Mouse (Mus musculus): ENCODE measurements around the gene Duoxa1.
"Not testable (repeated sequence)": the region's sequence is repeated elsewhere in the genome, so short reads cannot be mapped to it uniquely, and the experiment has no call there.

Duoxa1 gene

DNA sequence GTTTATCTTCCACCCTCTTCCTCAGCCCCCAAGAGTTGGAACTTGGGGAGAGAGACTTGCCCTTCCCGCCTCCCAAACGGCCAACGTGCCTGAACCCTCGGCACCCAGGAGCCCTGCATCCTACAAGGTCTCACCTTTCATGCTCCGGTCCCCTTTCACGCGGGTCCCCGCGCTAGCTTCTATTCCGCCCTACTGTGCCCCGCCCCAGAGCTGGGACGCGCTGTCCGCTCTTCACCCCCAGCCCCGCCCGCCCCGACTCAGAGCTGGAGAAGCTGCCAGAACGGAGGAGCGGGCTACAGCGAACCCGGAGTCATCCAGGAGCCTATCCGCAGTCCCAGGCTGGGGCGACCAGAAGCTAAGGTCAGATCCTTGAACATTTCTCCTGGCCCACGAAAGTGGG, at the start of gene Duoxa1:
TSS of gene Duoxa1 (minus strand) at position 195 of the 400 bp plus-strand sequence.
- no peak for DNase-seq (ENCODE audit: low spot score in 2 of 2)

DNA sequence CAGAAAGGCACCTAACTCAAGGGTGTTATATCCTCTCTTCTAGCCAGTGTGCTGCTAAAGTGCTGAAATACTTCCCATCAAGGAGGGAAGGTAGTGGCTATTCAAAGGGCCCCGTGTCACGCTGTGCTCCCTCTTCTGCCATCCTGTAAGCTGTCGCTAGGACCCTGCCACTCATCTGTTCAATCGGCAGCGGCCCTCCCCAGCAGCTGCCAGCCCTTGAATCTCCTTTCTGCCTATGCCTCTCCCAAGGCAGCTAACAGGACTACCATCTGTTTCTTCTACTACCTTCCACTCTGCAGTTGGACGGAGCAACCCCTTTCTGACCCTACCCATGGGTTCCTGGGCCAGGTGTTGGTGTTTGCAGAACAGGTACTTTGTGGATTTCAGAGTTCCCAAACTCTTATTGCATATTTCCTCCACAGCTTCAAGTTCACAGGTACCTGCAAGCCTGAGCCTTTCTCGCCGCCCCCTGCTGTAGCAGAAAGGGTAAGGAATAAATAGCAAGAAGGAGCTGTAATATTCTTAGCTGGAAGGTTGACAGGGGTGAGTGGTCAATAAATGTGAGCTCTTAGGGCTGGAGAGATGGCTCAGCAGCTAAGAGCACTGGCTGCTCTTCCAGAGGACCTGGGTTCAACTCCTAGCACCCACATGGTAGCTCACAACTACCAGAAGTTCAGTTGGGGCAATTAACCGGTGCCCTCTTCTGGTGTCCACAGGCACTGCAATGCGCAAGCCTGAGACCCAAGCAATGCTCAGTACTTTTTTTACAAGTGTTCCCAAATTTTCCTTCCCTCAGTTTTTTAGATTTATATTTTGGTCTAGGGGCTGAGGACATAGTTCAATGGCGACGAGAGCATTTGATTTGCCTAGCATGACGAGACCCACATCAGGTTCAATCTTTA, 49.3 kb upstream of the Duoxa1 start:
- no peak for DNase-seq (ENCODE audit: low spot score in 2 of 2)

DNA sequence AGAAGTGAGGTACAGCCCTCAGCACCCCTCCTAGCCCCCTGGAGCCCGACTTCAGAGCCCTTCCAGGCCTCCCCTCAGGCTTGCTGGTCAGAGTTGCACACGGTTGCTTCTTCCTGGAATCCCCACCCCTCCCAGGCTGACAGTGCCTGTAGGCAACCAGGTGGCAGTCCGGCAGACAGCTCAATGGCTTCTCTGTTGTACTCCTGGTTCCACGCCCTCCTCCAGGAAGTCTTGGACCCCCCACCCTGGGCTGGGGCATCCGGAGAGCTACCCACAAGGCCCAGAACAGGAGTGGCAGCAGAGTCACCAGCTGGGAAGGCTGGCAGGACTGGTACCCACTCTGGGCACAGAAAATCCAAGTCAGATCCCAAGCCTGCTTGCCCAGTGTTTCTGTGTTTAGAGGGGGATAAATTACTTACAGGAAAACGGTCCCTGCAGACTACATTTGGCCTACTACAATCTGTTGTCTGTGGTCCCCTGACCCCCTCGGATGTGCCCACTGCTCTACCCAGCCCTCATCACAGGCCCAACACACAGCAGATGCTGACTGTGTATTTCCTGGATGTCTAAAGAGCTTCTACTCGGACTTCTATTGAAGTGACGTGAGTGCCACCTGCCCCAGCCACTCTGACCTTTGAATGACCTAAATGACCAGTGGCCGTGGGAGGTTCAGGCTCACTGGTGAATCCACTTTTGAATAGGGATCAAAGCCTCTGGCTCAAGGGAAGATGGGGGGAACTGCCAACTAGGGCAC, 48.5 kb upstream of the Duoxa1 start:
- DNase-seq (ENCODE audit: low spot score in 2 of 2), result no peak

DNA sequence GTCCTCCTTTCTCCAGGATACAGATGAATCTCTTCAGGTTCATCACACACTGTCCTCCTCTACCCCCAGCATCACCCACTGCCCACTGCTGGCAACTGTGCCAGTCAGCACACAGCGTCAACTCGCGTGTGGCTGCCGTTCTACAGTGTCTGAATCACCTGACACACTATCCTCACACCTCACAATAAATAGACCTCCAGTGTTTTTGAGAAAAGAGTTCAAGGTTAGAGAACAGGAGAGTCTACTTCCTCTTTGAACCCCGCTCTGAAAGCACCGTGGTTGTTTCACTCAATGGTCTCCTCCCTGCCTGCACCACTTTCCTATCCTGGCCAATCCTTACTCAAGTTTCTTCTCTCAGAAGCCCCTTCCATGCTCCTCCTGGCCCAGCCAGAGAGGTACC, 47.7 kb upstream of the Duoxa1 start:
- no peak for DNase-seq (ENCODE audit: low spot score in 2 of 2)

DNA sequence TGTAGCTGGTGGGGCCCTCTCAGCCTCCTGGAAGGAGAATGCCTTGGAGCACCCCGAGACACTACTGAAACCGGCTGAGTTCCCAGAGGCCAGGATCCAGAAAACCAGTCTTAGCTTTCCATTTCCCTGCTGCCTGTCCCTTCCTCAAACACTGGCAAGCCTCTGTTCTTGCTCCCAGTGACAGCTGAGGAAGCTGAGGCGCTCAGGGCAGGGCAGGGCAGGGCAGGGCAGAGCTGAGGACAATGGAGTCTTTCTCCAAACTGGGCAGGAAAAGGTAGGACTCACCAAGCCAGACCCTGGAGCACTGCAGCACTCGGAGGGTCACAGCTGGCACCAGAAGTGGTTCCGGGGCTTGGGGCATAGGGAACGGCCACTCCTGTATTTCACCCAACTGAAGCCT, 46.8 kb upstream of the Duoxa1 start:
- no peak for DNase-seq (ENCODE audit: low spot score in 2 of 2)

DNA sequence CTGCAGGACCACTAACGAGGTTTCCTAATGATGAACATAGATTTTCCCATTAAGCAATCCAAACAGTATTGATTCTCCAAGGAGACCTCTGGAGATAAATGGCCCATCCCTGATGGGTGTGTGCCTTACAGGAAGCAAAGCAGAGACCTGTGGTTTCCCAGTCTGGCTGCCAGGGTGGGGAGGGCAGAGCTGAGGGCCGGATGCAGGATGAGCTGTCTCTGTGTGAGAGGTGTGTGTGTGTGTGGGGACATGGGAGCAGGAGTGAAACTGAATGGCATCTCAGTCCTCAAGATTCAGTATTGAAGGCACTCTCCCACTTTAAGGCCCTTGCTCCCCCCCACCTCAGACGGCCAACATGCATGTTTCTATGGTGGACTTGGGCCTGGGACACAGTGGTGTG, 42.7 kb upstream of the Duoxa1 start:
- no peak for DNase-seq (ENCODE audit: low spot score in 2 of 2)

DNA sequence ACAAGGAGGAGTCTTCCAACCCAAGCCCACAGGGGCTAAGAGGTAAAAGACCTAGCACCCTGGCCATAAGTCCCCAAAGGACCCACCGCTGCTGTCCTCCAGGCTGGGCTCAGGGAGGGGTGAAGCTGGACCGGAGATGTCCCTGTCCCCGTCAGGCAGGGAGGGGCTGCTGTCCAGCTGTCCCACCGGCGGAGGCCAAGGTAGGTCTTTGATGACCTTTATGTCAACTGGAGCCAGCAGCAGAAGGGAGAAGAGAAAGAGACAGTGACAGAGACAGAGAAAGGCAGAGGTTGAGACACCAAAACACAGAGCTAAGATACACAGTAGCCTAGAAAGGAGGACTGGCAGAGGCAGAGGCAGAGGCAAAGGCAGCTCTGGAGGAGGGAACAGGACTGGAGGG, 41.9 kb upstream of the Duoxa1 start:
- no peak for DNase-seq (ENCODE audit: low spot score in 2 of 2)

DNA sequence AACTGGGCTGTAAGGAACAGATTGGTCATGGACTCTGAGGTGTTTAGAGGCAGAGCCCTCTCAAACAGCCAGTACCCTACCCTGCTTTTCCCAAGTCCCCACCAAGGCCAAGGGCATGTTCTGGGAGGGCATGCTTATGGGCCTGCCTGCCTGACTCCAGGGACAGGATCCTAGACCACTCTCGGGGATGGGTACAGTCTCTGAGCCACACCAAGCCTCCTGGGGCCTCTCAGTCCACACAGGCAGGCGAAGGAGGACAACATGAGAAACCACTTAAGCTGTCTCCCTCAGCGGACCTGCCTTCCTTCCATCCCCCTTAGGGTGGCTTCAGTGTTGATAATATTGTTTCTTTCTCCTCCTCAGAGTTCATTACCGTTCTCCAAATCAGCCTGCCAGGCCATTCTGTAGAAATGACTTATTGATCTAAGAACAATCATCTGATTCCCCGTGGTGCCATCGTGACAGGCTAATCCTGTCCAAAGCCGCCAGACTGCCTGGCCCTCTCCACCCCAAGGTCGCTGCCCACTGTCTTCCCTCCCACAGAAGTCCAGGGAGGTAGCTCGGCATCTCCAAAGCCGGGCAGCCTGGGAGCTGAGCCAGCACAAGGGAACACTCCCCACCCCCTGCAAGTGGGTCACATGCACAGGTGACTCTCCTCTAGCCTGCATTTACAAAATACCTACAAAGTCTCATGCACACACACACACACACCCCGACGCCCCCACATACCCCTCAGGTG, 40.8 kb upstream of the Duoxa1 start:
- DNase-seq (ENCODE audit: low spot score in 2 of 2), result no peak

DNA sequence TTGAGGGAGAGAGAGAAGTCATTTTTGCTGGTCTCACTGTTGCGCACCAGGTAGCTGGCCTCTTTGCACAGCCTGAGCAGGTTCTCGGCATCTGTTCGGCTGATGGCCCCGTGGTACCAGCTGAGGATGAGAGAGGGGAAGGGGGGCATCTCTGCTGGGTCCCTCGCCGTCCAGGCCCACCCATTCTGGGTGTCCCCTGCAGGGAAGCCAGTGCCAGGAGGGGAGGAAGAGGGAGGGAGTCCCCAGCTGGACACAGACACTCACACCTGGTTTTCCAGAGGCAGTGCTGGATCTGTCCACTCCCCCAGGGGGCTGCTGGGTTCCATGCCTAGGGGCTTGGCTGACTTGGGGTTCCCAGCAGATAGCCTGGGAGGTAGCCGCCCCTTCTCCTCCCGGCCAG, 40.2 kb upstream of the Duoxa1 start:
- DNase-seq (ENCODE audit: low spot score in 2 of 2), result no peak

DNA sequence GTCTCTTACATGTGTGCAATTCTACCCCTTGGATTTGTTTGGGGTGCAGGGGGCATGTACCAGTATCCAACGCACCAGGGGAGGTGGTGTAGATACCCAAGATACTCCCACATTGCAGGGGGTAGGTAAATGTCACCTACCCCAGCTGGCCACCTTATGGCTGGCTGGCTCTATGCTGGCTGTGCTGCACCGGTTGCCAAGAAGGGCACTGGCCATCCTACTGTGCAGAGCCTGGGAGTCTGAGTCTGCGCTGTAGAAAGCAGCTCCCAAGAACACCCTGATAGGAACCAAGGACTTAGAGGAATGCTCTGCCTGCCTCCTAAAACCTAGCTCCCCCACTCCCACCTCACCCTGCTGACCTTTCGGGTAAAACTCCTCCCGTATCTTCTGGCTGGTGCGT, 39.5 kb upstream of the Duoxa1 start:
- DNase-seq (ENCODE audit: low spot score in 2 of 2), result no peak

DNA sequence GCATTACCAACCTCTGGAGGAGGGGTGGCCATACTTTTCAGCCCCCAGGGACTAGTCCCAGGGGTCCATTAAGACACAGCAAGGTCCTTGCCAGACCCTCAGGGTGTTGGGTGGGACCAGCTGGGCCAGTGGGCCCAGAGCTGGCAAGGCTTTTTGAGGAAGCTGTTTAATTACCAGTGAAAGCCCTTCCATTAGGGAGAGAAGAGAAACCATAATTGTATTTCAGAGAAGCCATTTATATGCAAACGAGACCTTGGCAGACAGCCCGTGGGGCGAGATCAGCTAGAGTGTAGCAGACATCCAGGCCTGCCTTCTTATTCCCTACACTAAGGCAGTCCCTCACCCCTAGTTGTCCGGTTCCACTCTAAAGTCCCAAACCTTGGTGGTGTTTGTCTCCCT, 38.4 kb upstream of the Duoxa1 start:
- peak in 1 of 2 experiments; percentile 44 for DNase-seq (ENCODE audit: low spot score in 2 of 2)

DNA sequence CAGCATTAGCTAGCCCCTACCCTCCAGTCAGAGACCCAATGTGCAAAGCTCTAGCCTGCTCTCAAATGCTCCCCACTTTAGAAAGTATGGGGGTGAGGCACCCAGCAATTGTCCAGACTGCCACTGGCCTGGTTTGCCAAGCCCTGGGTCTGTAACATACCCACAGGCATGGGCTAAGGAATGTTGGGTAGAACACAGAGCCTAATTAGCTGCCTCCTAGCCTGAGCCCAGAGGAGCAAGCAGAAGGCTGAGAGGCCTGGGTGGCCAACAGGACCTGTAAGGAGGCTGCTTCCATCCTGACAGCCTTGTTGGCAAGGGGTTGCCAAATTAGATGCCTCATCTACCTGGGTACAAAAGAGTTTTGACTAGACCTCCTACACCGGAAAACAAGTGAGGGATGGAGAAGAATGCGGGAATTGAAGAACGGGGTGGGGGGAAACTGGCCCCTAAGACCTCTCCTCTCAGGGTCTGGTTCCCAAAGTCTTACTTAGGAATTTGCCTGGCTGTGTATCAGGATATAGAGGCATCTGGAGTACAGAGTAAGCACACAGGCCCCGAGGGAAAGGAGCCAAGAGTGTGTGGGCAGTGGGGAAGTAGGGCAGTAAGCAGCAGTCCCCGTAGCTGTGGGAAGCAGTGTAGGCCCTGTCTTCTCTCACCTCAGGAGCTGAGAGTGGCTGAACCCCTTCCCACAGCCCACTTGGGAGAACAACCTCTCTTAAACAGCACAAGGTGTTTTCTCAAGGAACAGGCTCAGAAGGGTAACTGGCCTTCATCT, 37.8 kb upstream of the Duoxa1 start:
- peak; percentile 72 to 80 for DNase-seq (ENCODE audit: low spot score in 2 of 2)

DNA sequence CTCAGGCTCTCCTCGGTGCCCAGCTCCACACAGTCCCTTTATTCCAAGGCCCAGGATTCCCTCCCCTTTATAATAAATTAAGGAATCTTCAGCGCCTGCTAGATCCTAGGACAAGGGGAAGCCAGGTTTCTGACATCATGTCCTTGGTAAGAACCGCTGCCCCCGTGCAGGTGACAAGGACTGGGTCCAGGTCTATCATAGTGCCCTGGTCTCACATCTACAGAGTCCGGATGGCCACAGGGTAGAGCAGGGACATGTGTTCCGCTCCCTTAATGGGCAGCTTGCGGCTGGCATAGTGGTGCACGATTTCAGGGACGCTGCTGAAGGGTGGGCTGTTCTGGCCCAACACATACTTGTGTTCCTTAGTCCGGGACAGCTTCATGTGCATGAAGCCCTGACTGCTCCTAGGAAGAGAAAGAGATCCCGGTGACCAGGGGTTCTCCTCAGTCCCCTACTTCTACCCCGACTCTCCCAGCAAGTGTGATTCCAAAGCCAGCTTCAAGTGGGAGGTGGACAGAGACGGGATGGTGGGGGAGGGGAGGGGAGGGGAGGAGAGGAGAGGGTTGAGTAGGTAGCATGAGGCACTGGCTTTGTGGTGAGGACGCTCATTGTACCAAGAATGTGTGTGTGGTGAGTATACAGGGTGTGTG, 35.7 kb upstream of the Duoxa1 start:
- DNase-seq (ENCODE audit: low spot score in 2 of 2), result no peak

DNA sequence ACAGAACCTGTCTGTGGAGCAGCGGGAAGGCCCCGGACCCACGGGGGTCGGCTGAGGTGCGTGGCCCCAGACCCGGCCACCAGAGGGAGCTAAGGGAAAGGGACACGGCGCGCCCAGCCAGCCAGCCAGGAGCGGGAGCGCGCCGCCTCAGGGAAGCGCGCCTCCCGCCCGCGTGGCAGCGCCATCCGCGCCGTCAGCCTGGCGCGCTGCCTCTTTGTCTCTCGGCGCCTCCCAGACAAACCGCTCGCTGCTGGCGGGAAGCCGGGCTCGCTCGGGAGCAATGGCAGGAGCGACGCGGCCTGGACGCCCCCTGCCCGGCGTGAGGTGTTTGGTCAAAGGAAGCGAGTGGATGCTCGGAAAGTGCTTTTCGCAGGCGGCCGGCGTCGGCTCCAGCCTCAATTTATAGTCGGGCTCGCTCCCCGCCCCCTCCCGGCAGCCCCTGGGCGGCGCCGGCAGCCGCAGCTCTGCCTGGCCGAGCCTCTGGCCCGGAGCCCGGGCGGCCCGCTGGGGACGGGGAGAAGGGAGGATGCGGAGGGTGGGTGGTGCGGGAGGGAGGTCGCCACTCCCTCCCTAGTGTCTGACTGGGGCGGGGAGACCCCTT, 35.1 kb upstream of the Duoxa1 start:
- peak; percentile 79 to 85 for DNase-seq (ENCODE audit: low spot score in 2 of 2)

DNA sequence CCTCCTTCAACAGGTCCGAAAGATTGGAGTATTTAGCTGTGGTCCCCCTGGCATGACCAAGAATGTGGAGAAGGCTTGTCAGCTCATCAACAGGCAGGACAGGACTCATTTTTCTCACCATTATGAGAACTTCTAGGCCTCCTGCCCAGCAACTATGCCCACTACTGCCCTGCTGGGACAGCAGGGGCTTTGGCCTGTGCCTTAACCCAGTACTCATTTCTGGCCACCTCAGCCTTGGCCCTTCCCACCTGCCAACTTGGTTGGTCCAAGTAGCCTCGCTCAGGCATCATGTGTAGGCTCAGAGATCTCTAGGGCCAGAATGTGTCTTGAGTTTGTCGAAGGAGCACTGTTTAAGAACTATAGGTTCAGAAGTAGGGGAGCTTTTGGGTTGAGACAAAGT, 33.7 kb upstream of the Duoxa1 start:
- no peak for DNase-seq (ENCODE audit: low spot score in 2 of 2)

DNA sequence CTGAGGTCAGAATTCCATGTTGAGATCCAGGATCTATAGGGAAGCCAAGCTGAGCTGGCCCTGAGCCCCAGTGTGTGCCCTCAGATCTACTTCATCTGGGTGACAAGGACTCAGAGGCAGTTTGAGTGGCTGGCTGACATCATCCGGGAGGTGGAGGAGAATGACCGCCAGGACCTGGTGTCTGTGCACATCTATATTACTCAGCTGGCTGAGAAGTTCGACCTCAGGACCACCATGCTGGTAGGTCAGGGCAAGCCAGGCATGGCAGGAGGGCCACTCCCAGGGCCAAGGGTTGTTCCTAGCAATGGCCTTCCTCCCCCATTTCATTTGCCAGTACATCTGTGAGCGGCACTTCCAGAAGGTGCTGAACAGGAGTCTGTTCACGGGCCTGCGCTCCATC, 32.6 kb upstream of the Duoxa1 start:
- not testable (repeated sequence) for DNase-seq (ENCODE audit: low spot score in 2 of 2)

DNA sequence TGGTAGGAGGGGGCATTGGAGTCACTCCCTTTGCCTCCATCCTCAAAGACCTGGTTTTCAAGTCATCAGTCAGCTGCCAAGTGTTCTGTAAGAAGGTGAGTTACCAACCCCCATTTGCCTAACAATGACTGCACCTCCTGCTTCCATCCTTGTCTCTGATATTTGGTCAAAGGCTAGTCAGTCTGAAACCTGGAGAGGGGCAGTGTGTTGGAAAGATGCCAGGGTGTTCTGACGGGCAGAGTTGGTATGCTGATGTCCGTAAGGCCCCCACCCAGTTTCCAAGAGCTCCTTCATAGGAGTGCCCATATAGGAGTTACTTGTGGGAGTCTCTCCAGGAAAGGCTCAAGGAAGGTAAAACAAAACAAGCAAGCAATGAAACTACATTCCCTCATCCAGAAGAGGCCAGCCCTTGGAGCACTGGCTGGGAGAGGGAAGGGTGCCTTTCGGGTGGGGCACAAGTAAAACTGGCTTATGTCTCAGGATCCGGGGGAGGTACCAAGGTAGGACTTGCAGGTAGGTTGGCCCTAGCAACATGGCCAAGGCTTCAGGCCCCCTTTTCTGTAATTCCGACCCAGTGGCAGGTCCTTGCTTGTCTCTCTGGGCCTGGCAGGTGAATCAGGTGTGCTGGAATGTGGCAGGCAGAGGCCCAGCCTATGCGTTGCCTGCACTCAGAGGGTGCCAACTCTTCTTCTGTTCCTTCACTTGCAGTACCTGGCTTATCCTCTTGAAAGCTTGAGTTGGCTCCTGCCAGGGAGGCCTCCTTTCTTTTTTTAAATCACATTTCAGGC, 31.8 kb upstream of the Duoxa1 start:
- no peak for DNase-seq (ENCODE audit: low spot score in 2 of 2)

DNA sequence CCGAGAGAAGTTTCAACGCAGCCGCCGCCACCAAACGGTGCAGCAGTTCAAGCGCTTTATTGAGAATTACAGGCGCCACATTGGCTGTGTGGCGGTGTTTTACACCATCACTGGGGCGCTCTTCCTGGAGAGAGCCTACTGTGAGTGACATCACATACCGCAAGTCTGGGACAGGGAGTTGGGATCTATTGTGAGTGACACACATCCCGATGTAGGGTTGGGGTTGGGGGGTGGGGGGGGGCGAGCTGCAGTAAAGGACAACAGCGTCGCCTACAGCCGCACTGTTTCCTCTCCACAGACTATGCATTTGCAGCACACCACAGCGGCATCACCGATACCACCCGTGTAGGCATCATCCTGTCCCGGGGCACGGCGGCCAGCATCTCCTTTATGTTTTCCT, 23.8 kb upstream of the Duoxa1 start:
- no peak for DNase-seq (ENCODE audit: low spot score in 2 of 2)

DNA sequence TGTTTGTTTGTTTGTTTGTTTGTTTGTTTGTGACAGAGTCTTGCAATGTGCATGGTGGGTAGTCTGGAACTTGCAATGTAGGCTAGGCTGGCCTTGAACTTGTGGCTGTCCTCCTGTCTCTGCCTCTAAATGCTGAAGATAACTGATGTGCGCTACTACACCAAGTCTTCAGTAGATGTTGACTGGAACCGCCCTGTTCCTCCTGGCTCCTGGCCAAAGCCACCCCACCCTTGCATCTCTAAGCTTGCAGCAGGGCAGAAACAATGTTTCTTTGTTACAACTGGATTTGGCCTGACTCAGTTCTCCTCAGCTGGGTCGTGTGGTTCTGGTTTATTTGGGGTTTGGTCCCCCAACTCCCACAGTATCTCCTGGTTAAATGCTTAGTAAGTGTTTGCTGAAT, 20.6 kb upstream of the Duoxa1 start:
- no peak for DNase-seq (ENCODE audit: low spot score in 2 of 2)

DNA sequence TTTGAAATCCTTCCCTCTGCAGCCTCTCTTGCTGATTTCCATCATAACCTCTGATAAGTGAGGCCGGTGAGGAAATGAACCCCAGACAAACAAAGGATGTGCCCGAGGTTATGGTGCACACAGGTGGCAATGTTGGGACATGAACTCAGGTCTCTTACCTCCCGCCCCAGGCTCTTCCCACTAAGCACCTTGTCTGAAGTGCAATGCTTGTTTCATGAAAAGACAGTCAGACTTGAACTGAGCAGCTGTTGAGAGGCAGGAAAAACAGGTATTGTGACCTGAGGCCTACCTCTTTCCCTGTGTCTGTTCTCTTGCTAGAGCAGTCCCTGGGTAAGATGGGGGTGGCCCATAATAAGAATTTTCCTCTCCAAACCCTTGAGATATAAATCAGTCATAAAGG, 18.7 kb upstream of the Duoxa1 start:
- DNase-seq (ENCODE audit: low spot score in 2 of 2), result no peak

Measured in right cerebral cortex, postnatal 36 days (tissue).